Mouse (Mus musculus): ENCODE results near the gene Eipr1.
A peak's percentile ranks its signal among the peaks of the same experiment; 100 is the strongest.
"Not testable (repeated sequence)": the region's sequence is repeated elsewhere in the genome, so short reads cannot be mapped to it uniquely, and the experiment has no call there.

The Eipr1 gene

GRCm38 (mm10) chr12:28751508-28752263 is at the start of gene Eipr1:
Gene Eipr1 (plus strand): TSS chr12:28751803.
- peak; percentile 98 for DNase-seq

- DNase-seq: peak; percentile 64
Observed at GRCm38 (mm10) chr12:28704381-28704780, 47.2 kb upstream of the Eipr1 start.

- no peak for DNase-seq
Observed at GRCm38 (mm10) chr12:28705204-28705603, 46.4 kb upstream of the Eipr1 start.

GRCm38 (mm10) chr12:28708154-28708553 is 43.4 kb upstream of the Eipr1 start:
- no peak for DNase-seq

- peak; percentile 85 for DNase-seq
Observed at GRCm38 (mm10) chr12:28710566-28711185, 40.9 kb upstream of the Eipr1 start.

GRCm38 (mm10) chr12:28714822-28715632 is 36.6 kb upstream of the Eipr1 start:
- DNase-seq: no peak

GRCm38 (mm10) chr12:28717066-28717465 is 34.5 kb upstream of the Eipr1 start:
- no peak for DNase-seq

- DNase-seq: no peak
Observed at GRCm38 (mm10) chr12:28718106-28718505, 33.5 kb upstream of the Eipr1 start.

- peak; percentile 64 for DNase-seq
Observed at GRCm38 (mm10) chr12:28724366-28724765, 27.2 kb upstream of the Eipr1 start.

GRCm38 (mm10) chr12:28726204-28726603 is 25.4 kb upstream of the Eipr1 start:
- DNase-seq: no peak

- DNase-seq: no peak
Observed at GRCm38 (mm10) chr12:28727061-28727460, 24.5 kb upstream of the Eipr1 start.

- DNase-seq: no peak
Observed at GRCm38 (mm10) chr12:28732631-28733030, 19.0 kb upstream of the Eipr1 start.

GRCm38 (mm10) chr12:28733520-28734245 is 17.9 kb upstream of the Eipr1 start:
- not testable (repeated sequence) for DNase-seq

- no peak for DNase-seq
Observed at GRCm38 (mm10) chr12:28734271-28734670, 17.3 kb upstream of the Eipr1 start.

GRCm38 (mm10) chr12:28735293-28735692 is 16.3 kb upstream of the Eipr1 start:
- no peak for DNase-seq

- no peak for DNase-seq
Observed at GRCm38 (mm10) chr12:28743328-28743727, 8.3 kb upstream of the Eipr1 start.

GRCm38 (mm10) chr12:28750021-28750633 is 1.5 kb upstream of the Eipr1 start, which contains the start of gene Trappc12:
Gene Trappc12 (minus strand): TSS chr12:28750472.
- peak; percentile 96 for DNase-seq

- no peak for DNase-seq
Observed at GRCm38 (mm10) chr12:28750876-28751275, 727 bp upstream of the Eipr1 start.

- no peak for DNase-seq
Observed at GRCm38 (mm10) chr12:28756019-28756418, 4.4 kb downstream of the Eipr1 start.

GRCm38 (mm10) chr12:28769953-28770352 is 18.4 kb downstream of the Eipr1 start:
- DNase-seq: no peak

- DNase-seq: peak; percentile 71
Observed at GRCm38 (mm10) chr12:28773815-28774214, 22.2 kb downstream of the Eipr1 start.

- DNase-seq: no peak
Observed at GRCm38 (mm10) chr12:28775120-28775519, 23.5 kb downstream of the Eipr1 start.
